23 mouse cellular contexts compared by ENCODE assay signal in genomic region chr7:18803526-18803925, GRCm38 (mm10). TPM values are rescaled to one million over a fixed set of nuclear protein-coding genes. Genes with fewer than 3 reads are reported as not detected.
"Had no signal": no experiment of that assay in that cellular context is flagged by ENCODE, and none has a peak within 500 bp of the region (broad histone marks: within the 10 kb centered on the region; RNA-seq: fewer than 3 reads in every experiment).

No protein-coding gene starts in this region.

- ATAC-seq: liver, embryonic 12.5 days; midbrain, embryonic 15.5 days had no signal

- H3K27me3 ChIP-seq: kidney, embryonic 15.5 days; limb, embryonic 13.5 days; liver, embryonic 12.5 days; liver, embryonic 15.5 days; lung, embryonic 15.5 days; midbrain, embryonic 12.5 days; midbrain, embryonic 15.5 days; neural tube, embryonic 12.5 days; neural tube, embryonic 15.5 days had no signal

- H3K4me3 ChIP-seq: kidney, embryonic 15.5 days; left cerebral cortex, adult 2 months; limb, embryonic 13.5 days; liver, embryonic 12.5 days; liver, embryonic 15.5 days; lung, embryonic 15.5 days; midbrain, embryonic 12.5 days; midbrain, embryonic 15.5 days; neural tube, embryonic 12.5 days; neural tube, embryonic 15.5 days had no signal

- H3K27ac ChIP-seq: kidney, embryonic 15.5 days; left cerebral cortex, adult 2 months; limb, embryonic 13.5 days; liver, embryonic 12.5 days; liver, embryonic 15.5 days; lung, embryonic 15.5 days; midbrain, embryonic 12.5 days; midbrain, embryonic 15.5 days; neural tube, embryonic 12.5 days; neural tube, embryonic 15.5 days had no signal

- H3K36me3 ChIP-seq: kidney, embryonic 15.5 days; limb, embryonic 13.5 days; liver, embryonic 12.5 days; liver, embryonic 15.5 days; lung, embryonic 15.5 days; midbrain, embryonic 12.5 days; midbrain, embryonic 15.5 days; neural tube, embryonic 12.5 days; neural tube, embryonic 15.5 days had no signal

- H3K4me1 ChIP-seq: kidney, embryonic 15.5 days; limb, embryonic 13.5 days; liver, embryonic 12.5 days; liver, embryonic 15.5 days; lung, embryonic 15.5 days; midbrain, embryonic 12.5 days; midbrain, embryonic 15.5 days; neural tube, embryonic 12.5 days; neural tube, embryonic 15.5 days had no signal

- H3K4me2 ChIP-seq: kidney, embryonic 15.5 days; limb, embryonic 13.5 days; liver, embryonic 12.5 days; liver, embryonic 15.5 days; lung, embryonic 15.5 days; midbrain, embryonic 12.5 days; midbrain, embryonic 15.5 days; neural tube, embryonic 12.5 days; neural tube, embryonic 15.5 days had no signal

- DNase-seq: kidney, adult 8-10 months; kidney, postnatal 10 days; kidney, postnatal 36 days; layer of hippocampus, postnatal 36 days; liver; lung, adult 18-20 months; lung, postnatal 10 days; lung, postnatal 36 days; right cerebral cortex, adult 18-20 months; right cerebral cortex, postnatal 14 days; right cerebral cortex, postnatal 4 days; thymus, postnatal 4 days had no signal

- H3K9me3 ChIP-seq: kidney, embryonic 15.5 days; limb, embryonic 13.5 days; liver, embryonic 12.5 days; liver, embryonic 15.5 days; lung, embryonic 15.5 days; midbrain, embryonic 12.5 days; midbrain, embryonic 15.5 days; neural tube, embryonic 12.5 days; neural tube, embryonic 15.5 days had no signal

- H3K9ac ChIP-seq: kidney, embryonic 15.5 days; limb, embryonic 13.5 days; liver, embryonic 12.5 days; liver, embryonic 15.5 days; lung, embryonic 15.5 days; midbrain, embryonic 12.5 days; midbrain, embryonic 15.5 days; neural tube, embryonic 12.5 days; neural tube, embryonic 15.5 days had no signal

RNA-seq across cellular contexts. Expression of gene Psg19, which starts 5.2 kb away (rescaled TPM):
- polyA plus RNA-seq: kidney, embryonic 15.5 days; limb, embryonic 13.5 days; liver, embryonic 12.5 days; liver, embryonic 15.5 days; lung, embryonic 15.5 days; midbrain, embryonic 12.5 days; midbrain, embryonic 15.5 days; neural tube, embryonic 12.5 days; neural tube, embryonic 15.5 days; stomach, embryonic 14.5 days had no signal

RNA-seq across cellular contexts. Expression of gene Psg17, which starts 17.9 kb away (rescaled TPM):
- polyA plus RNA-seq: liver, embryonic 12.5 days; liver, embryonic 15.5 days; lung, embryonic 15.5 days; midbrain, embryonic 15.5 days; neural tube, embryonic 12.5 days; neural tube, embryonic 15.5 days had no signal
